Mouse (Mus musculus): ENCODE results near the gene Akr1c14.
"Not testable (repeated sequence)": the region's sequence is repeated elsewhere in the genome, so short reads cannot be mapped to it uniquely, and the experiment has no call there.

The Akr1c14 gene

DNA sequence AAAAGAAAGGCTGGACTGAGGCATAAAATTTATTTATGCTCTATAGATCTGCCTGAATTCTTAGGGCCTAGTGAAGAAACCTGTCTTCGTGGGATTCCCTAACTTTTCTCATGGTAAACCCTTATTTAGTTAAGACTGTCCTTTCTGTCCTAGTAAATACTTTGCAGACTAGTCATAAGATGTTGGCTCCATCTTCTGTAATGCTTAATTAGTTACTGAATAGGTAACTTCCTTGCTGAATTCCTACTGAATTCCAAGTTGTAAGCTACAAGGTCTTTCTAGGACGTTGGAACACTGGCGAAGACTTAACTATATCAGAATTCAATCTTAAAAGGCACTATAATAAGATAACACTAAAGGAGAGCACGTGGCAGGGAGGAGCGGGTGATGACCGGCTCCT lies 75.7 kb downstream of the Akr1c14 start:
- DNase-seq: not testable (repeated sequence)

DNA sequence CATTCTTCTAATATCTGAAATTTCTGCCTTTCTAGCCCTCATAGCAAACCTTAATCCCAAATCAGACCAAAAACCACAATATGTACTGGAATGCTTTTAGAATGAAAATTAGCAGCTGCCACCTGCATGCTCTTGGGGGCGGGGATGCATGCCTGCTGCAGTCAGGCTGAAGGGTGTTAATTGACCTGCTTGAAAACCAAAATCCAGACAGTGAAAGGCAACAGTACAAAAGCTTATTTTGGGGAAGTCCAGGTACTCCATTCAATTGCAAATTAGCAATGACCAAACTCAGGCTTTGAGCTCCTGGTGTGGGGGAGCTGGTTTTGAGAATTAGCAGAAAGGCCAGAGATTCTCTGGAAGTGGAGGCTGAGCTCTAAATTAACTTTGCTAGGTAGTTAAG lies 77.0 kb downstream of the Akr1c14 start:
- not testable (repeated sequence) for DNase-seq

DNA sequence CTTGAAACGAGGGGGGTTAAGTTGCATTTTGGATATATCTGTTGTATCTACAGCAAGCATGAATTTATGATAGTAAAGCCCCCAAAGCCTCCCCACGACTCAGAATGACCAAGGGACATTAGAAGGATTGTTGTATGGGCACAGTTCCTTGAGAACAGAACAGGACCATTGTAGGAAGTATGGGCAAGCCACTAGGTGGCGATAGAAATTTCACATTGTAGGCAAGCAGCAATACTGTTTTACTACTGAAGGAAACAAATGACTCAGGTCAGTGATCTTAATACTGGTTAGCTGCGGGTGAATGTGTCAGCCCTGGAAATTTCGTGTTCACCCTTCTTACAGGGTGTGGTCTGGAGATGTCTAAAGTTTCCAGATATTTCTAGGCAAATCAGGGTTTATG lies 80.3 kb downstream of the Akr1c14 start:
- peak; percentile 3 for DNase-seq

DNA sequence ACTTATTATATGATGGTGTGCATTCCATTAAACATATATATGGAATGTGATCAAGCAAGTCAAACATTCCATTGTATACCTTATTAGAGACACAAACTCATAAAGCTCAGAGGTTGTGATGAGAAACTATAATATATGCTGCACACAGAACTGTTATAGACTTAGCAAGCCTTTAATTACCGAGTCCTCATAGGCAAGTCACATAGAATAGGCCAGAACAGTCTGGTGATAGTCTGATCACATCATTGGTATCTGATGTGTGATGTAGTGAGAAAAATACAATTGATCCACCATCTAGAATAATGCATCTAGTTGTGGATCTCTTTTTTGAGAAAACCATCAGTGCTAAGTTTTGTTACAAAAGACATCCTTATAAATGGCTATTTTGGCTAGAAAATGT lies 82.5 kb downstream of the Akr1c14 start:
- DNase-seq: no peak

DNA sequence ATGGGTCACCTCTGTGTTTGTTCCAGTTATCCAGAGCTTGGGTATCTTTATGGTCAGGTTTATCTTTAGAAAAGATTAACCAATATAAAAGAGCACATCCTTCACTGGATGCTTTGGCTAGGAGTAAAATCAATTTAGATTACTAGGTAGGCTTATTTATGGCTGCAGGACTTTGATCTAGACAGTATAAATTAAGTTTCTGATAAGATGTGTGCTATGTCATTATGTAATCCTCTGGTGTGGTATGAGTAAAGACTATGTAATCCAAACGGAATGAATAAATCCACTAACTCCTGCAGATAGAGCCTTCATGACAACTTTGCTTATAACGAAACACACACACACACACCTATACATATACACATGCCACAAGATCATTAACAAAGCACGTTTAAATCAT lies 82.9 kb downstream of the Akr1c14 start:
- no peak for DNase-seq

DNA sequence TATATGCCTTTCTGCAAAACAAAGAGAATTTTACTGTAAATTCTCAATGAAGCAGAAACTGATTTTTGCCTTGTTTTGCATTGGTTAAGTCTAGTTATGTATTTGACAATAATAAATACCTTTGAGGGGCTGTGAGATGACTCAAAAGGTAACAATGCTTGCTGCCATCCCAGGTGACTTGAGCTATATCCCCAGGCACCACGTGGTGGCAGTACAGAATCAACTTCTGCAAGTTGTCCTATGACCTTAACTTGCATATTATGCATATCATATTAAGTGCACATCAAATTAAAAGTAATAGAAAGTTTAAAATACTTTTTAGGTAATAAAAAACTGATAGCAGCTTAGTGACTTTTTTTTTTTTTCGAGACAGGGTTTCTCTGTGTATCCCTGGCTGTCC lies 84.3 kb downstream of the Akr1c14 start:
- no peak for DNase-seq

All from cerebellum, adult 9-10 months (tissue).